Mouse (Mus musculus): ENCODE measurements around the gene Polg.

DNA sequence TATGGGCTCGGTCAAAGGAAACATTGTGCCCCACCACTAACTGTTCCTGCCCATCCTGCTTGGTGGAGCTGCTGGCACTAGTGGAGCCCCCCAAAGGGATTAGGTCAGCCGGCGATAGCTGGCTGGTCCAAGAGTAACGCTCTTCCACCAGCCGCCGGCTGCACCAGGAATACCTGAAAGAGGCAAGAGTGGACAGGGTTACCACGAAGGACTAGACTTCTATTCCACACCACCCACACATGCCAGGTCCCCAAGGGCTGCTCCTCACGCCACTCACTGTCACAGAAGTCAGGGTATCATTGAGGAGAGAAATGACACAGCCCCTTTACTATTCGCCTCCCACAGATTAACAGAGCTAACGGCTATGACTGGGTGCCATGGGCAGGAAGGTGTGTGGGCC lies 4.4 kb downstream of the Polg start:
- no peak for TF ChIP-seq GATA1 (IDR thresholded peaks at IDR 0.05; ENCODE audit: borderline replicate concordance, low read length)
- TF ChIP-seq CTCF (IDR thresholded peaks at IDR 0.05; ENCODE audit: low read depth, low read length), result no peak
- TF ChIP-seq POLR2AphosphoS5 (IDR thresholded peaks at IDR 0.05; ENCODE audit: insufficient replicate concordance, low read depth, low read length), result no peak
- no peak for TF ChIP-seq GATA2 (IDR thresholded peaks at IDR 0.05; ENCODE audit: borderline replicate concordance, low read depth, low read length)
- no peak for TF ChIP-seq TAL1 (conservative IDR thresholded peaks at IDR 0.05; ENCODE audit: low read depth, low read length)
